Mouse (Mus musculus): Measurements from ENCODE around the gene Nebl. TPM values are rescaled to one million over a fixed set of nuclear protein-coding genes. Genes with fewer than 3 reads are reported as not detected.

Gene Nebl
- 2.4 and 2.5 TPM in 2 replicates for polyA plus RNA-seq (2012; ENCODE audit: low replicate concordance)

DNA sequence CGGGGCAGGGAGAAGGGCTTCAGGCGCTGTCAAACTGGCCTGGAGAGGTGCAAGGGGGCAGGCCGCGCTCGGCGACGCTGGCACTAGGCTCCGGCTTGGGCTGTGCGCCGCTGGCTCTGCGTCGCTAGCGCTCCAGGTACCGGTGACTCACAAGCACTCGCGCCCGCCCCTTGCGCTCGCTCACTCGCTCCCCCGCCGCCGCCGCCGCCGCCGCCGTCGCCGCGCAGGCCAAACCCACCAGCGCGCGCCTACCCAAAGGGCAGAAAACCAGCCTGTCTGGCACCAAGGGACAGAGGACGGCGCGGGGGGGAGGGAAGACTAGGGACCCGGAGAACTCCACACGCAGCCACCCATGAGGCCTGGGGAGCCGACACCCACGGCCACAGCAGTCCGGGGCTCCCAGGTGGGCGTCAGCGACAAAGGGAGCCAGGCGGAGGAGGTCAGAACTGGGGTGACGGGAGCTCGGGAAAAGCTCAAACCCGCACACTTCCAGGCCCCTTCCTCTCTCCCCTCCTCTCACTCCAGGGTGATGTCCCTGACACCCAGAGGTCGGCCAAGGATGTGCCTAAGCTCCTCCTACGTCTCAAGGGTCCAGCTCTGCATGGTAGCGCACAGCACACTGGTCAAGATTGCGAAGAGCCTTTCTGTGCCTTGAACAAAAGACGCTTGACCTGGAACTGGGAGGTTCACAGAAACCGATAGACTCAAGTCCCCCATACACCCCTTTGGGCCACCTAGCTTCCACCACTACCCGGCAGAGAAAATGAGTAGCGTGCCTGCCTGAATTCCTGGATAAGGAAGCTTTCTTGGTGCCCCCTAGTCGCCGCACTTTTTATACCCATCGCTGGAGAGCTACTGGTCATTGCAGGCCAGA, at the start of gene Nebl:
Gene Nebl (minus strand): TSS at position 508 of the 874 bp plus-strand sequence.

